Mouse (Mus musculus): Measurements from ENCODE around the gene Ica1. TPM values are rescaled to one million over a fixed set of nuclear protein-coding genes. Genes with fewer than 3 reads are reported as not detected.

The Ica1 gene
- total and polyA plus RNA-seq, 3 experiments = 3.0 to 13.6 (median 3.5) TPM

GRCm38 (mm10) chr6:8780618-8781017, 2.3 kb upstream of the Ica1 start:
- no peak for TF ChIP-seq CTCF (IDR thresholded peaks at IDR 0.05; ENCODE audit: low read depth, low read length)
- no peak for TF ChIP-seq GATA2 (IDR thresholded peaks at IDR 0.05; ENCODE audit: borderline replicate concordance, low read depth, low read length)
- TF ChIP-seq TAL1 (conservative IDR thresholded peaks at IDR 0.05; ENCODE audit: low read depth, low read length) = no peak
- TF ChIP-seq POLR2AphosphoS5 (IDR thresholded peaks at IDR 0.05; ENCODE audit: insufficient replicate concordance, low read depth, low read length) = no peak
- no peak for TF ChIP-seq GATA1 (IDR thresholded peaks at IDR 0.05; ENCODE audit: borderline replicate concordance, low read length)
- no peak for ATAC-seq (ENCODE audit: extremely low read depth, insufficient number of reproducible peaks, low FRiP score, poor library complexity, severe bottlenecking)
- peaks cover 10% of the 10 kb centered on the region for H3K9me3 ChIP-seq (replicated peaks)

GRCm38 (mm10) chr6:8777411-8778295, 635 bp downstream of the Ica1 start:
- H3K4me3 ChIP-seq (ENCODE audit: low read depth, low read length) = peak overlapping the region; percentile 54
- TF ChIP-seq POLR2AphosphoS5 (IDR thresholded peaks at IDR 0.05; ENCODE audit: insufficient replicate concordance, low read depth, low read length) = no peak
- no peak for TF ChIP-seq TAL1 (conservative IDR thresholded peaks at IDR 0.05; ENCODE audit: low read depth, low read length)
- no peak for TF ChIP-seq GATA1 (IDR thresholded peaks at IDR 0.05; ENCODE audit: borderline replicate concordance, low read length)
- TF ChIP-seq CTCF (IDR thresholded peaks at IDR 0.05; ENCODE audit: low read depth, low read length) = no peak
- TF ChIP-seq GATA2 (IDR thresholded peaks at IDR 0.05; ENCODE audit: borderline replicate concordance, low read depth, low read length) = no peak
- peaks cover 13% of the 10 kb centered on the region for H3K4me1 ChIP-seq (ENCODE audit: insufficient read depth, low read depth, low read length)
- ATAC-seq (ENCODE audit: extremely low read depth, insufficient number of reproducible peaks, low FRiP score, poor library complexity, severe bottlenecking) (no peak), DNase-seq (ENCODE audit: low spot score) (no peak)
- peaks cover 10% of the 10 kb centered on the region for H3K9me3 ChIP-seq (replicated peaks)
- peaks cover 13% of the 10 kb centered on the region; the same call in 1 of the 2 replicates for H3K27me3 ChIP-seq (ENCODE audit: insufficient read depth, low read length)
- H3K36me3 ChIP-seq (replicated peaks) = no peaks in the 10 kb centered on the region

More at GRCm38 (mm10) chr6:8780618-8781017, 2.3 kb upstream of the Ica1 start:
- no peak for DNase-seq (ENCODE audit: low spot score)
- peaks cover 13% of the 10 kb centered on the region; the same call in 1 of the 2 replicates for H3K27me3 ChIP-seq (ENCODE audit: insufficient read depth, low read length)
- H3K36me3 ChIP-seq (replicated peaks) = no peaks in the 10 kb centered on the region
- no peak overlapping the region for H3K4me3 ChIP-seq (ENCODE audit: low read depth, low read length)
- H3K4me1 ChIP-seq (ENCODE audit: insufficient read depth, low read depth, low read length) = 0 out of 2 replicates have a peak, but pooled peaks cover 3% of the 10 kb centered on the region

GRCm38 (mm10) chr6:8771539-8771938, 6.7 kb downstream of the Ica1 start:
- Histone ChIP-seq H3K4me3 (ENCODE audit: low read depth, low read length) (no peak overlapping the region), H3K9me3 (replicated peaks) (no peaks in the 10 kb centered on the region), H3K4me1 (ENCODE audit: insufficient read depth, low read depth, low read length) (peaks cover 50% of the 10 kb centered on the region), H3K27me3 (ENCODE audit: insufficient read depth, low read length) (no peaks in the 10 kb centered on the region; the same call in 1 of the 2 replicates), H3K36me3 (replicated peaks) (no peaks in the 10 kb centered on the region)
- DNase-seq (ENCODE audit: low spot score) (no peak), ATAC-seq (ENCODE audit: extremely low read depth, insufficient number of reproducible peaks, low FRiP score, poor library complexity, severe bottlenecking) (no peak)
- TF ChIP-seq GATA2 (IDR thresholded peaks at IDR 0.05; ENCODE audit: borderline replicate concordance, low read depth, low read length) (no peak), GATA1 (IDR thresholded peaks at IDR 0.05; ENCODE audit: borderline replicate concordance, low read length) (no peak), TAL1 (conservative IDR thresholded peaks at IDR 0.05; ENCODE audit: low read depth, low read length) (no peak), POLR2AphosphoS5 (IDR thresholded peaks at IDR 0.05; ENCODE audit: insufficient replicate concordance, low read depth, low read length) (no peak), CTCF (IDR thresholded peaks at IDR 0.05; ENCODE audit: low read depth, low read length) (no peak)

GRCm38 (mm10) chr6:8770341-8770740, 7.9 kb downstream of the Ica1 start:
- Histone ChIP-seq H3K36me3 (replicated peaks) (no peaks in the 10 kb centered on the region), H3K4me3 (ENCODE audit: low read depth, low read length) (peak overlapping the region; percentile 61; the same call in 1 of the 2 replicates), H3K4me1 (ENCODE audit: insufficient read depth, low read depth, low read length) (peaks cover 47% of the 10 kb centered on the region), H3K27me3 (ENCODE audit: insufficient read depth, low read length) (no peaks in the 10 kb centered on the region; the same call in 1 of the 2 replicates), H3K9me3 (replicated peaks) (no peaks in the 10 kb centered on the region)
- ATAC-seq (ENCODE audit: extremely low read depth, insufficient number of reproducible peaks, low FRiP score, poor library complexity, severe bottlenecking) (peak; percentile 57), DNase-seq (ENCODE audit: low spot score) (peak; percentile 50)
- no peak for TF ChIP-seq POLR2AphosphoS5 (IDR thresholded peaks at IDR 0.05; ENCODE audit: insufficient replicate concordance, low read depth, low read length)
- TF ChIP-seq GATA1 (IDR thresholded peaks at IDR 0.05; ENCODE audit: borderline replicate concordance, low read length) = no peak
- no peak for TF ChIP-seq GATA2 (IDR thresholded peaks at IDR 0.05; ENCODE audit: borderline replicate concordance, low read depth, low read length)
- no peak for TF ChIP-seq TAL1 (conservative IDR thresholded peaks at IDR 0.05; ENCODE audit: low read depth, low read length)
- no peak for TF ChIP-seq CTCF (IDR thresholded peaks at IDR 0.05; ENCODE audit: low read depth, low read length)

GRCm38 (mm10) chr6:8769803-8770202, 8.5 kb downstream of the Ica1 start:
- Histone ChIP-seq H3K36me3 (replicated peaks) (no peaks in the 10 kb centered on the region), H3K27me3 (ENCODE audit: insufficient read depth, low read length) (no peaks in the 10 kb centered on the region; the same call in 1 of the 2 replicates), H3K4me1 (ENCODE audit: insufficient read depth, low read depth, low read length) (peaks cover 41% of the 10 kb centered on the region), H3K4me3 (ENCODE audit: low read depth, low read length) (peak overlapping the region; percentile 61; the same call in 1 of the 2 replicates), H3K9me3 (replicated peaks) (no peaks in the 10 kb centered on the region)
- DNase-seq (ENCODE audit: low spot score) = peak; percentile 45
- peak; percentile 91 for ATAC-seq (ENCODE audit: extremely low read depth, insufficient number of reproducible peaks, low FRiP score, poor library complexity, severe bottlenecking)
- no peak for TF ChIP-seq POLR2AphosphoS5 (IDR thresholded peaks at IDR 0.05; ENCODE audit: insufficient replicate concordance, low read depth, low read length)
- peak; percentile 88 for TF ChIP-seq TAL1 (conservative IDR thresholded peaks at IDR 0.05; ENCODE audit: low read depth, low read length)

- no peaks in the 10 kb centered on the region; the same call in 1 of the 2 replicates for H3K27me3 ChIP-seq (ENCODE audit: insufficient read depth, low read length)
- ATAC-seq (ENCODE audit: extremely low read depth, insufficient number of reproducible peaks, low FRiP score, poor library complexity, severe bottlenecking) (no peak), DNase-seq (ENCODE audit: low spot score) (no peak)
- H3K4me1 ChIP-seq (ENCODE audit: insufficient read depth, low read depth, low read length) = peaks cover 40% of the 10 kb centered on the region
- H3K36me3 ChIP-seq (replicated peaks) = no peaks in the 10 kb centered on the region
- H3K4me3 ChIP-seq (ENCODE audit: low read depth, low read length) = no peak overlapping the region
- no peaks in the 10 kb centered on the region for H3K9me3 ChIP-seq (replicated peaks)
- TF ChIP-seq GATA1 (IDR thresholded peaks at IDR 0.05; ENCODE audit: borderline replicate concordance, low read length) (no peak), CTCF (IDR thresholded peaks at IDR 0.05; ENCODE audit: low read depth, low read length) (no peak), POLR2AphosphoS5 (IDR thresholded peaks at IDR 0.05; ENCODE audit: insufficient replicate concordance, low read depth, low read length) (no peak), GATA2 (IDR thresholded peaks at IDR 0.05; ENCODE audit: borderline replicate concordance, low read depth, low read length) (no peak), TAL1 (conservative IDR thresholded peaks at IDR 0.05; ENCODE audit: low read depth, low read length) (no peak)
These were observed 11.6 kb downstream of the Ica1 start for GRCm38 (mm10) chr6:8766652-8767051.

Measured in G1E (cell line).